Mouse (Mus musculus): Measurements from ENCODE around the gene Spdef.

GRCm38 (mm10) chr17:27671720-27672119, 57.0 kb downstream of the Spdef start:
- TF ChIP-seq CTCF (IDR thresholded peaks at IDR 0.05; ENCODE audit: low read depth) (no peak), EP300 (IDR thresholded peaks at IDR 0.05; ENCODE audit: low read depth) (no peak)

Measured in liver, embryonic 14.5 days (tissue).